Mouse (Mus musculus) midbrain, embryonic 10.5 days (tissue): ENCODE measurements at regions not wholly inside any gene's neighbourhood (a gene's known extent, or its start where the extent isn't known, plus 50 kb on each side); places are given as distances from the start of the nearest gene placed in this dataset.
"Not testable (repeated sequence)": the region's sequence is repeated elsewhere in the genome, so short reads cannot be mapped to it uniquely, and the experiment has no call there.

Experiments used
- DNase-seq: peaks from one replicate; pipeline ENCODE4 v3.0.0-alpha.2; 2017; ENCODE audit warnings: low spot score
- H3K27ac ChIP-seq: fragments of 300-500 bp; sonication (generic); replicated peaks from 2 replicates; pipeline ENCODE4 v1.5.1; 2016; ENCODE audit warnings: mild to moderate bottlenecking
- H3K27me3 ChIP-seq: fragments of 300-500 bp; sonication (generic); 2 replicates; pipeline ENCODE4 v1.6.1; 2016; ENCODE audit warnings: low read depth, mild to moderate bottlenecking; ENCODE audit not compliant: poor library complexity, severe bottlenecking
- H3K36me3 ChIP-seq: fragments of 300-500 bp; sonication (generic); 2 replicates; pipeline ENCODE4 v1.6.1; 2016; ENCODE audit warnings: mild to moderate bottlenecking, moderate library complexity
- H3K4me1 ChIP-seq: fragments of 300-500 bp; sonication (generic); 2 replicates; pipeline ENCODE4 v1.6.1; 2016
- H3K4me3 ChIP-seq: fragments of 300-500 bp; sonication (generic); 2 replicates; pipeline ENCODE4 v1.5.1; 2016; ENCODE audit warnings: mild to moderate bottlenecking, moderate library complexity
- H3K9me3 ChIP-seq: fragments of 300-500 bp; sonication (generic); replicated peaks from 2 replicates; pipeline ENCODE4 v1.6.1; 2016; ENCODE audit warnings: mild to moderate bottlenecking
- WGBS: fragments of 180-500 bp; shearing (Covaris S2); methylation state at CpG from one replicate; pipeline ENCODE4 v1.1.7; 2016; 5-methylcytosine and 5-hydroxymethylcytosine counted together

- WGBS = 80% methylated on average over 7 of the region's 7 CpGs
- no peak for DNase-seq
- Histone ChIP-seq H3K27me3 (no peaks in the 10 kb centered on the region), H3K4me1 (no peaks in the 10 kb centered on the region), H3K4me3 (no peak overlapping the region), H3K9me3 (no peaks in the 10 kb centered on the region), H3K27ac (no peak overlapping the region), H3K36me3 (no peaks in the 10 kb centered on the region)
Observed at GRCm38 (mm10) chr13:113470822-113471557, 147.4 kb downstream of the Snx18 start.

GRCm38 (mm10) chr13:113464190-113465064, 153.9 kb downstream of the Snx18 start:
- no peak overlapping the region for H3K4me3 ChIP-seq
- H3K27ac ChIP-seq = no peak overlapping the region
- no peaks in the 10 kb centered on the region for H3K36me3 ChIP-seq
- no peaks in the 10 kb centered on the region for H3K4me1 ChIP-seq
- no peak for DNase-seq
- no peaks in the 10 kb centered on the region for H3K9me3 ChIP-seq
- 86% methylated on average over 10 of the region's 10 CpGs for WGBS
- no peaks in the 10 kb centered on the region for H3K27me3 ChIP-seq

GRCm38 (mm10) chr13:113463420-113463819, 154.9 kb downstream of the Snx18 start:
- Histone ChIP-seq H3K9me3 (no peaks in the 10 kb centered on the region), H3K4me3 (no peak overlapping the region), H3K36me3 (no peaks in the 10 kb centered on the region), H3K4me1 (no peaks in the 10 kb centered on the region), H3K27ac (no peak overlapping the region), H3K27me3 (no peaks in the 10 kb centered on the region)
- DNase-seq = no peak
- 84% methylated on average over 4 of the region's 4 CpGs for WGBS

GRCm38 (mm10) chr13:113454490-113455295, 161.7 kb downstream of the BC067074 start:
- Histone ChIP-seq H3K36me3 (no peaks in the 10 kb centered on the region), H3K4me1 (no peaks in the 10 kb centered on the region), H3K27me3 (no peaks in the 10 kb centered on the region), H3K9me3 (no peaks in the 10 kb centered on the region), H3K27ac (no peak overlapping the region), H3K4me3 (no peak overlapping the region)
- WGBS = 78% methylated on average over 11 of the region's 11 CpGs
- DNase-seq = no peak

- no peaks in the 10 kb centered on the region for H3K36me3 ChIP-seq
- no peaks in the 10 kb centered on the region for H3K4me1 ChIP-seq
- H3K27me3 ChIP-seq = no peaks in the 10 kb centered on the region
- H3K27ac ChIP-seq = no peak overlapping the region
- DNase-seq = no peak
- 93% methylated on average over 1 of the region's 1 CpGs for WGBS
- H3K4me3 ChIP-seq = no peak overlapping the region
- H3K9me3 ChIP-seq = no peaks in the 10 kb centered on the region
Observed at GRCm38 (mm10) chr13:113448378-113448777, 155.4 kb downstream of the BC067074 start.

GRCm38 (mm10) chr13:113446226-113446625, 153.3 kb downstream of the BC067074 start:
- Histone ChIP-seq H3K9me3 (no peaks in the 10 kb centered on the region), H3K27ac (no peak overlapping the region), H3K27me3 (no peaks in the 10 kb centered on the region), H3K36me3 (no peaks in the 10 kb centered on the region), H3K4me1 (no peaks in the 10 kb centered on the region), H3K4me3 (no peak overlapping the region)
- no peak for DNase-seq
- WGBS = 84% methylated on average over 5 of the region's 5 CpGs

- 86% methylated on average over 2 of the region's 2 CpGs for WGBS
- not testable (repeated sequence) for DNase-seq, H3K27me3 ChIP-seq, H3K4me3 ChIP-seq, H3K27ac ChIP-seq, H3K4me1 ChIP-seq, H3K9me3 ChIP-seq, H3K36me3 ChIP-seq
Observed at GRCm38 (mm10) chr13:113444481-113444880, 151.5 kb downstream of the BC067074 start.

- no peaks in the 10 kb centered on the region for H3K9me3 ChIP-seq
- no peaks in the 10 kb centered on the region for H3K36me3 ChIP-seq
- H3K4me3 ChIP-seq = no peak overlapping the region
- no peak for DNase-seq
- no peaks in the 10 kb centered on the region for H3K4me1 ChIP-seq
- no peak overlapping the region for H3K27ac ChIP-seq
- H3K27me3 ChIP-seq = no peaks in the 10 kb centered on the region
- WGBS = 92% methylated on average over 8 of the region's 8 CpGs
Observed at GRCm38 (mm10) chr13:113443078-113443477, 150.1 kb downstream of the BC067074 start.

- WGBS = 79% methylated on average over 9 of the region's 9 CpGs
- no peak overlapping the region for H3K4me3 ChIP-seq
- no peak overlapping the region for H3K27ac ChIP-seq
- H3K27me3 ChIP-seq = no peaks in the 10 kb centered on the region
- no peaks in the 10 kb centered on the region for H3K4me1 ChIP-seq
- H3K36me3 ChIP-seq = no peaks in the 10 kb centered on the region
- DNase-seq = no peak
- no peaks in the 10 kb centered on the region for H3K9me3 ChIP-seq
Observed at GRCm38 (mm10) chr13:113442169-113442568, 149.2 kb downstream of the BC067074 start.

- no peaks in the 10 kb centered on the region for H3K27me3 ChIP-seq
Observed at GRCm38 (mm10) chr13:113440137-113440536, 147.2 kb downstream of the BC067074 start.

GRCm38 (mm10) chr13:113439516-113439915, 146.6 kb downstream of the BC067074 start:
- no peaks in the 10 kb centered on the region for H3K4me1 ChIP-seq
- no peaks in the 10 kb centered on the region for H3K36me3 ChIP-seq
- H3K27ac ChIP-seq = no peak overlapping the region
- H3K27me3 ChIP-seq = no peaks in the 10 kb centered on the region
- H3K9me3 ChIP-seq = no peaks in the 10 kb centered on the region
- DNase-seq = no peak
- H3K4me3 ChIP-seq = no peak overlapping the region
- WGBS = 54% methylated on average over 7 of the region's 7 CpGs

More at GRCm38 (mm10) chr13:113440137-113440536, 147.2 kb downstream of the BC067074 start:
- Histone ChIP-seq H3K4me1 (no peaks in the 10 kb centered on the region), H3K9me3 (no peaks in the 10 kb centered on the region), H3K27ac (no peak overlapping the region), H3K4me3 (no peak overlapping the region), H3K36me3 (no peaks in the 10 kb centered on the region)
- DNase-seq = no peak
- WGBS = 93% methylated on average over 5 of the region's 5 CpGs

- Histone ChIP-seq H3K27ac (no peak overlapping the region), H3K4me1 (no peaks in the 10 kb centered on the region), H3K9me3 (no peaks in the 10 kb centered on the region), H3K27me3 (no peaks in the 10 kb centered on the region), H3K36me3 (no peaks in the 10 kb centered on the region), H3K4me3 (no peak overlapping the region)
- DNase-seq = no peak
- 90% methylated on average over 2 of the region's 2 CpGs for WGBS
Observed at GRCm38 (mm10) chr13:113438872-113439271, 145.9 kb downstream of the BC067074 start.
